Mouse (Mus musculus): ENCODE measurements around the gene Plcb4. TPM values are rescaled to one million over a fixed set of nuclear protein-coding genes. Genes with fewer than 3 reads are reported as not detected.

The Plcb4 gene
- polyA plus RNA-seq, 1 experiment from 2014 or later: 16.4 TPM

DNA sequence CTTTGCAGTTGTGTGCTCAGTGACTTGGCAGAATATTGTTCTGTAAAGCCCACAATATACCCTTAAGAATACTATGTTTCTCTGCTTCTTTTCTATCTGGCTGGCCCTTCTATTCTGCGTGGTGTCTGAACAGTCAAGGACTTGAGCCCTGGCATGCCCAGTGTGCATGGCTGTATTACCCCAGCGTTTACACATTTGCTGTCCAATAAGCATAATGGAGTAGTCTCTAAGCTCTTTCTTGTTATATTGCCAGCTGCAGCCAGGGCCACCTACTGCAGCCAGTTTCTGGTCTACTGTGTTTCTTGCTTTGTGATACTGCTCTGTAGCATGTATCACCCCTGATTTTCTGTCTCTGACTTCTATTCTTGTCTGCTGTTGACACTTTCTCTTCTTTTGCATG lies 166.8 kb downstream of the Plcb4 start:
- no peaks in the 10 kb centered on the region for H3K9me3 ChIP-seq (ENCODE audit: control insufficient read depth, low read length)

DNA sequence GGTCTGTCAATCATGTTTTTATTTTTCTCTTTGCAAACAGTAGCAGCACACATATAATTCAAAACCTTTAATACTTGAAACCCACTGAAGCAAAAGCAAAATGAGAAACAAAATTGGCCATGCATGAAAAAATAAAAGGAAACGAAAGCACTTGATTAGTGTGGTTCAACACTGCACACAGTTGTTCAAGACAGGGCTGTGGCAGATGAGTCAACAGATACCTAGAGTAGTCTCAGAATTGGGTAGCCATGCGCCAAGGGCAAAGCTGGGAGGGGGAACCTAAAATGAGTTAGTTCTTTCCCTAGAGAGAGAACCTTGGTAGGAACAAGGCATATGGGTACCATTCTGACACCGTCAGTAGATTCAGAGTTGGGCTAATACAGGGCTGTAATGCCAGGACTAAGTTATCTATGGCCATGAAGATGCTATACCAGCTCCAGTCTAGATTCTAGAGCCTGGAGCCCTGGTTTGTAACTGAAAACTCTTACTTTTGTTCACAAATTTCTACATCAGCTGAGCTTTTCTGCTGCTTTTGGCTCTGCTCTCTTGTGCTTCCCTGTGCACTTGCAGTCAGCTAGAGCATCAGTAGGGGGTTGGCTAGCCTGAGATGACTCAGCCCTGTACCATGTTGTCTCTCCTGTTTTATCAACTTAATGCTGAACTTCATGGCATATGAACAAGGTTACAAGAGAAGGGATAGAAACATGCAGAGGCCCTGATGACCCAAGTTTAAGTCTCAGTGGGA lies 168.0 kb downstream of the Plcb4 start:
- no peaks in the 10 kb centered on the region for H3K27me3 ChIP-seq (ENCODE audit: control insufficient read depth, insufficient read depth, low read depth, low read length)
- H3K9me3 ChIP-seq (ENCODE audit: control insufficient read depth, low read length): no peaks in the 10 kb centered on the region
- ATAC-seq (ENCODE audit: low read depth): no peak
- H3K4me2 ChIP-seq (ENCODE audit: low read depth, low read length): no peak overlapping the region
- H3K4me3 ChIP-seq (ENCODE audit: low read length): no peak overlapping the region
- no peak overlapping the region for H3K27ac ChIP-seq (ENCODE audit: low read length)
- 91% methylated on average over 3 of the region's 3 CpGs for WGBS
- H3K4me1 ChIP-seq (replicated peaks; ENCODE audit: control insufficient read depth, insufficient read depth, low read length): no peaks in the 10 kb centered on the region
- no peaks in the 10 kb centered on the region for H3K36me3 ChIP-seq (ENCODE audit: control insufficient read depth, insufficient read depth, low read length)
- no peak overlapping the region for H3K9ac ChIP-seq (ENCODE audit: low read length)

More for the DNA sequence above, 166.8 kb downstream of the Plcb4 start:
- 70% methylated on average over 2 of the region's 2 CpGs for WGBS
- Histone ChIP-seq H3K27ac (ENCODE audit: low read length) (no peak overlapping the region), H3K27me3 (ENCODE audit: control insufficient read depth, insufficient read depth, low read depth, low read length) (no peaks in the 10 kb centered on the region), H3K4me3 (ENCODE audit: low read length) (no peak overlapping the region), H3K36me3 (ENCODE audit: control insufficient read depth, insufficient read depth, low read length) (no peaks in the 10 kb centered on the region), H3K4me1 (replicated peaks; ENCODE audit: control insufficient read depth, insufficient read depth, low read length) (no peaks in the 10 kb centered on the region), H3K4me2 (ENCODE audit: low read depth, low read length) (no peak overlapping the region), H3K9ac (ENCODE audit: low read length) (no peak overlapping the region)
- no peak for ATAC-seq (ENCODE audit: low read depth)

DNA sequence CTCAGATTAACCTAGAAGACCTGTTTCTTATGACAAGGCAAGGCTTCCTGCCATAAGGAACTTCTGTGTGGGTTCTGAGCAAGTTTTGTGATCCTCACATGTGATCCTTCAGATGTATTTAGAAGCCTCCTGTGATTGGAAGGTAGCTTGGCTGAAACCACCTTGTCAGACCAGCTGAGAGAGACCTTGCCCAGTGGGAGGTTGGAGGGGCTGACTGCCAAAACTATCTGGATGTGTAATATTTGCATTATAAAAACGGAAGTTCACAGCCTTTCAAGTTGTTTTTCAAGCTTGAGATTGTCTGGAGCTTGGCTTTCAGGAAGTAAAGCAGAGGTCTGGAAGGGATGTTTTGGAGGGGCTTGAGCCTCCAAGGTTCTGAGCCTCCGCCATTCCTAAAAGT lies 169.6 kb downstream of the Plcb4 start:
- peak; percentile 43; the same call in 1 of the 2 replicates for ATAC-seq (ENCODE audit: low read depth)
- no peak overlapping the region for H3K4me2 ChIP-seq (ENCODE audit: low read depth, low read length)
- H3K9me3 ChIP-seq (ENCODE audit: control insufficient read depth, low read length): no peaks in the 10 kb centered on the region
- no peaks in the 10 kb centered on the region for H3K36me3 ChIP-seq (ENCODE audit: control insufficient read depth, insufficient read depth, low read length)
- H3K27ac ChIP-seq (ENCODE audit: low read length): no peak overlapping the region
- no peaks in the 10 kb centered on the region for H3K27me3 ChIP-seq (ENCODE audit: control insufficient read depth, insufficient read depth, low read depth, low read length)
- no peak overlapping the region for H3K9ac ChIP-seq (ENCODE audit: low read length)
- no peak overlapping the region for H3K4me3 ChIP-seq (ENCODE audit: low read length)
- no peaks in the 10 kb centered on the region for H3K4me1 ChIP-seq (replicated peaks; ENCODE audit: control insufficient read depth, insufficient read depth, low read length)
- 31% methylated on average over 2 of the region's 2 CpGs for WGBS

DNA sequence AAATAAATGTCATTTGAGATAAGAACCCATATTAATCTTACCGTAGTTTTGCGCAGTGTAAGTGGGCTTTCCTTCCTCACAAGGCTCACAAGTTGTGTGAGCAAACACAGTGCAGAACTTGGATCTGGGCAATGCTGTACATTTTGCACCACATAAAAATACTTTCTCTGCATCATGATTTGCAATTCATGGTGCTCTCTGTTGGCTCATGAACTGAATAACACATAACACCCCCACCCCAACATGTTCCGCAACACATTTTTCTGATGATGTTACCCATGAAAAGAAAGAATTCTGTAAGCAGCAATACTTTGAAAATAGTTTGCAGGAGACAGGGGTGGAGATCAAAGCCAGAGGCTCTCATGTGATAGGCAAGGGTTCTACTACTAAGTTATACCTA lies 174.9 kb downstream of the Plcb4 start:
- ATAC-seq (ENCODE audit: low read depth): no peak
- 70% methylated on average over 3 of the region's 3 CpGs for WGBS

DNA sequence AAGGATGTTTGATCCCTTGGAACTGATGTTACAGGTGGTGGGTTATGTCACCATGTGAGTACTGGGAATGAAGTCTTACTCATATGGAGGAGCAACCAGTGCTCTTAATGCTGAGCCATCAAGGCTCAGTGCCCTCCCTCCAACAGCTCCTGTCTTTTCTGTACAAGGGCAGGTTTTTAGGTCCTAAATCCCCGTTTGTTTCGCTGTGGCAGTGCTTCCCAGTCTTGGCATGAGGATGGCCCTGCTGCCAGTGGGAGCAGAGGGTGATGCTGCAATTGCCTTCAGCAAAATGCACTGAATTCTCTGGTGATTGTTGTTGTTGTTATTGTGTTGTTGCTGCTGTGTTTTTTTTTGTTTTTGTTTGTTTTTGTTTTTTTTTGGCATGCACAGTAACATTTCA lies 175.6 kb downstream of the Plcb4 start:
- no peaks in the 10 kb centered on the region for H3K9me3 ChIP-seq (ENCODE audit: control insufficient read depth, low read length)
- H3K27me3 ChIP-seq (ENCODE audit: control insufficient read depth, insufficient read depth, low read depth, low read length): no peaks in the 10 kb centered on the region
- no peaks in the 10 kb centered on the region for H3K4me1 ChIP-seq (replicated peaks; ENCODE audit: control insufficient read depth, insufficient read depth, low read length)
- no peak overlapping the region for H3K4me3 ChIP-seq (ENCODE audit: low read length)
- H3K36me3 ChIP-seq (ENCODE audit: control insufficient read depth, insufficient read depth, low read length): no peaks in the 10 kb centered on the region
- H3K9ac ChIP-seq (ENCODE audit: low read length): no peak overlapping the region
- H3K27ac ChIP-seq (ENCODE audit: low read length): no peak overlapping the region
- 78% methylated on average over 2 of the region's 2 CpGs for WGBS
- ATAC-seq (ENCODE audit: low read depth): no peak
- no peak overlapping the region for H3K4me2 ChIP-seq (ENCODE audit: low read depth, low read length)

More for the DNA sequence above, 174.9 kb downstream of the Plcb4 start:
- H3K4me2 ChIP-seq (ENCODE audit: low read depth, low read length): no peak overlapping the region
- H3K9me3 ChIP-seq (ENCODE audit: control insufficient read depth, low read length): no peaks in the 10 kb centered on the region
- no peaks in the 10 kb centered on the region for H3K4me1 ChIP-seq (replicated peaks; ENCODE audit: control insufficient read depth, insufficient read depth, low read length)
- no peak overlapping the region for H3K9ac ChIP-seq (ENCODE audit: low read length)
- H3K27ac ChIP-seq (ENCODE audit: low read length): no peak overlapping the region
- no peaks in the 10 kb centered on the region for H3K36me3 ChIP-seq (ENCODE audit: control insufficient read depth, insufficient read depth, low read length)
- H3K27me3 ChIP-seq (ENCODE audit: control insufficient read depth, insufficient read depth, low read depth, low read length): no peaks in the 10 kb centered on the region
- H3K4me3 ChIP-seq (ENCODE audit: low read length): no peak overlapping the region

DNA sequence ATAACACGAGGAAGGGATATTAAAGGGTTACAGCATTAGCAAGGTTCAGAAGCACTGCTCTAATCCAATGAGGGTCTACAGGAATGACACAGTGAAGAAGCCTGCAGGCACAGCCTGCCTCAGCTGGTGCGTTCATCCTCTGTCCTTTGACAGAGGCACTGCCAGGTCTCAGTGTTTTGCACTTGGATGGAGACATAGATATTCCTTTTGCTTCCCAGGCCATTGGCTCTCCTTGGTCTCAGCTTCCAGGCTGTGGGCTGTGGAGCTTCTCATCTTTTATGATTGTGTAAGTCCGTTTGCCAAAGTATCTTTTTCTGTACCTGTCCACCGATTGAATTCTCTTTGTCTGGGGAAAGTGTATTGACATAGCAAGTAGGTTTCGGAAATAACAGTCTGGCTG lies 177.1 kb downstream of the Plcb4 start:
- Histone ChIP-seq H3K4me3 (ENCODE audit: low read length) (no peak overlapping the region), H3K9ac (ENCODE audit: low read length) (no peak overlapping the region), H3K27ac (ENCODE audit: low read length) (no peak overlapping the region), H3K27me3 (ENCODE audit: control insufficient read depth, insufficient read depth, low read depth, low read length) (no peaks in the 10 kb centered on the region), H3K9me3 (ENCODE audit: control insufficient read depth, low read length) (no peaks in the 10 kb centered on the region), H3K4me2 (ENCODE audit: low read depth, low read length) (no peak overlapping the region), H3K4me1 (replicated peaks; ENCODE audit: control insufficient read depth, insufficient read depth, low read length) (no peaks in the 10 kb centered on the region), H3K36me3 (ENCODE audit: control insufficient read depth, insufficient read depth, low read length) (no peaks in the 10 kb centered on the region)
- 79% methylated on average over 5 of the region's 5 CpGs for WGBS
- ATAC-seq (ENCODE audit: low read depth): no peak

DNA sequence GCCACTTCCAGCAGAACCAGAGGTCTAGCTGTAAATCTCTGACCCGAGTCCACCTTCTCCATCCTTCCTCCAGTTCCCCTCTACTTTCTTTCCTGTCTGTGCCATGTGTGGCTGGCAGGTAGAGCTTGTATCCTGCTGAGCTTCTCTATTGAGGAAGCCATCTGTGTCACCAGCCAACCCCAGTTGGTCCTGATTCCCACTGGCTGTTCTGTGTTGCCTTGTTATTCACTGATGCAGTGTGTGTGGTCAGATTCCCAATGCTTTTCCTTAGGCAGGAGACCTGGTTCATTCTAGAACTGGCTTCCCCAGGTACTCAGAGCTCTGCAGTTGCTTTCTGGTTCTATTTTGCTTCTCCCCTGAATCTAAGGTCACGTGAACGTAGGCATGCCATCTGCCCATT lies 177.6 kb downstream of the Plcb4 start:
- H3K4me3 ChIP-seq (ENCODE audit: low read length): no peak overlapping the region
- no peaks in the 10 kb centered on the region for H3K36me3 ChIP-seq (ENCODE audit: control insufficient read depth, insufficient read depth, low read length)
- 84% methylated on average over 3 of the region's 3 CpGs for WGBS
- no peak overlapping the region for H3K4me2 ChIP-seq (ENCODE audit: low read depth, low read length)
- H3K4me1 ChIP-seq (replicated peaks; ENCODE audit: control insufficient read depth, insufficient read depth, low read length): no peaks in the 10 kb centered on the region
- no peak overlapping the region for H3K9ac ChIP-seq (ENCODE audit: low read length)
- H3K27me3 ChIP-seq (ENCODE audit: control insufficient read depth, insufficient read depth, low read depth, low read length): no peaks in the 10 kb centered on the region
- no peak overlapping the region for H3K27ac ChIP-seq (ENCODE audit: low read length)
- no peaks in the 10 kb centered on the region for H3K9me3 ChIP-seq (ENCODE audit: control insufficient read depth, low read length)
- ATAC-seq (ENCODE audit: low read depth): no peak

DNA sequence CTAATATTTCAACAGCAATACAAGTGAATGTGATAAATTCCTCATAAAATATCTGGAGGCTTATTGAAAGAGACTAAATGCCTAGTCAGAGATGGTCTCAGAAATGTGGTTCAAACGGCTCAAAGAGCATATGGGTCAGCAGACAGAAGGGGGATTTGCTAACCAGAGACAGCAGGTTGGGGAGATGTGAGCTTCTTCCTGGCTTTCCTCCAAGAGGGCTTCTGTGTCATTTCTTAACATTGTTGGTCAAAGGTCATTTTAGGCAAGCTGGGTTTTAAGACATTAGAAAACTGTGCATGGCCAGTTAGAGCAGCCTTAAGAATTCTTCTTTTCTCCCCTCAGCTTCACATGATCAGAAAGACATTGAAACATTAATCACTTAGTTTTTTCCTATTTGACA lies 178.9 kb downstream of the Plcb4 start:
- Histone ChIP-seq H3K27ac (ENCODE audit: low read length) (no peak overlapping the region), H3K4me2 (ENCODE audit: low read depth, low read length) (no peak overlapping the region), H3K36me3 (ENCODE audit: control insufficient read depth, insufficient read depth, low read length) (no peaks in the 10 kb centered on the region), H3K4me1 (replicated peaks; ENCODE audit: control insufficient read depth, insufficient read depth, low read length) (no peaks in the 10 kb centered on the region), H3K9ac (ENCODE audit: low read length) (no peak overlapping the region), H3K9me3 (ENCODE audit: control insufficient read depth, low read length) (no peaks in the 10 kb centered on the region), H3K27me3 (ENCODE audit: control insufficient read depth, insufficient read depth, low read depth, low read length) (no peaks in the 10 kb centered on the region), H3K4me3 (ENCODE audit: low read length) (no peak overlapping the region)
- 82% methylated on average over 1 of the region's 1 CpGs for WGBS
- ATAC-seq (ENCODE audit: low read depth): no peak

DNA sequence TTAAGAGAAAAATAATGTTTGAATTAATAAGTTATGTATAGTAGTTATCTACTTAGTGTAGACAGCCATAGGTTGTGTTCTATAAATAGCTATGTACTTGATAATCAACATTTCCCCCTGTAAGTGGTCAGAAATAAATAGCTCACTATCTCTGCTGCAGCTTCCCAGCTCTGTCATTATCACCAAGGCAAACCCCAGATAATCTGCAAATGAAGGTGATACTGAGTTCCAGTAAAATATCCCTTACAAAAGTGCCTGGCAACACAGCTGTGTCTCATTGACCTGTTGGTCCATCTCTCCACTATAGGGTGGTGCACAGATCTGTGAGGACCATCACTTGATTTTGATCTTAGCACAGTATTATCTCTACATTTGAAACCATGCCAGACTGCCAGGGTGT lies 179.3 kb downstream of the Plcb4 start:
- Histone ChIP-seq H3K4me2 (ENCODE audit: low read depth, low read length) (no peak overlapping the region), H3K27ac (ENCODE audit: low read length) (no peak overlapping the region)
- no peak for ATAC-seq (ENCODE audit: low read depth)

More for the DNA sequence above, 179.3 kb downstream of the Plcb4 start:
- no peaks in the 10 kb centered on the region for H3K4me1 ChIP-seq (replicated peaks; ENCODE audit: control insufficient read depth, insufficient read depth, low read length)
- H3K4me3 ChIP-seq (ENCODE audit: low read length): no peak overlapping the region
- H3K9me3 ChIP-seq (ENCODE audit: control insufficient read depth, low read length): no peaks in the 10 kb centered on the region
- no peaks in the 10 kb centered on the region for H3K36me3 ChIP-seq (ENCODE audit: control insufficient read depth, insufficient read depth, low read length)
- H3K27me3 ChIP-seq (ENCODE audit: control insufficient read depth, insufficient read depth, low read depth, low read length): no peaks in the 10 kb centered on the region
- H3K9ac ChIP-seq (ENCODE audit: low read length): no peak overlapping the region
